Mouse (Mus musculus) right cerebral cortex, adult 18-20 months (tissue): ENCODE data around the gene Por.

Source experiments
- DNase-seq: peaks from one replicate; pipeline ENCODE4 v3.0.0; 2022; ENCODE audit warnings: mixed read lengths

Por gene

DNA sequence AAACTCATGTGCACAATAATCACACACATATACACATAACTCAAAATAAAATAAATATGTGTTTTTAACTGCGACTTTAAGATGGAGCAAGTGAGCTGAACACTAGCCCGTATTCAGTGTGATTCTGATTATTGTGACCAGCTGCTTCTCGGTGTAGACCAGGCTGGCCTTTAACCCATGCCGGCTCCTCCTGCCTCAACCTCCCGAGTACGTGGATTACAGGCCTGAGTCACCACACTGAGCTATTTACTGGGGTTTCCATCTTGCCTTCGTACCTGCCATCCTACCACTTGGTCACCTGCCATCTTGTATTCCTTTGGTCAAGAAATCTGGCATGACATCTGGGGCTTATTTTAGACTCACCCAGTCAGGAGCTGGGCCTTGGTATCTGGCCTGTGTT is 33.6 kb downstream of the Por start:
- no peak for DNase-seq

DNA sequence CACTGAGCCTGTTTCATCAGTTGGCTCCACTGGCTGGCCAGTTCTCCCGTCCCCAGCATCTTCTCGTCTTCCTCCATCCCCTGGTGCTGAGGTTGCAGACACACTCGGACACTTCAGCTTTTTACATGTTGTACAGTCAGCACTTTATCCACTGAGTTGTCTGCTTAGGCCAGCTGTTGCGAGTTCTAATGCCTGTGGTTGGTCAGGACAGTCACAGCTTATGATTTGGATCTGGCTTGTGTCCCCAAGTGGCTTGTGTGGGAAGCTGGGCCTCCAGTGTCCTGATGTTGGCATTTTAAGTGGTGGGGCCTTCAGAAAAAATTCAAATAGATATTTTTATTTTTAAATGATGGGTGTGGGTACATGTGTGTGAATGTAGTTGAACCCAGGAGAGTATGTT is 35.5 kb downstream of the Por start:
- DNase-seq, result no peak

DNA sequence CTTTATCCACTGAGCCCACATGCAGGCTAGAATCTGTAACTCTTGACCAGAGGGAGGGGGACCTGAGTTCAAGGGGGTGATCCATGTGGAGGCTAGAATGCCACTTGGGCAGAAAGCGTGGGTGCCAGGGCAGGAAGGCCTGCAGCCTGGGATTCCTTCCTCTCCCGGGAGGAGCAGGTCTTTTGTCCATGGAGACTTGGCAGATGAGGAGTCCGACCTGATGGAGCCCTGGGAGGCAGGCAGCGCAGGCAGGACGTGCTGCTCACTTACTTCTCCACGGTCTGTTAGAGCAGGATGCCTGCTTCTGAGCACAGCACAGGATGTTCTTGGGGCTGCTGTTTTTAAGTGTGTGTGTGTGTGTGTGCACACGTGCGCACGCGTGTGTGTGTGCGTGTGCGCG is 37.2 kb downstream of the Por start:
- no peak for DNase-seq

DNA sequence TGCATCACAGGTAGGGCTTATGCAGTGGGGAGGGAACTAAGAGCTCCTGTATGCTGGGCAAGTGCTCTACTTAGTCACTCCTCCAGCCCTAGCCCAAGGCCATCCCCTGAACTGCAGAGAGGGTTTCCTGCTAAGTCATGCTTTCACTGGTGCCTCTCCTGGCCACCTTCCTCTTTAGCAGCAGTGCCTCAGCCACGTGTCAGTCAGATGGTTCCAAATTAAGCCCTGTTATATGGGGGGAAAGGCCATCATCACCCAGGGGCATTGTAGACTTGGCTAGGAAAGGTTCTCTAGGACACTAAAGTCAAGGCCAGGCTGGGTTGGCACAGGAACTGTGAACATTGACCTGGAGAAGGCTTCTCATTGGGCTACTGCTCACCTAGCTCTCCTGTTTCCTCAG is 38.0 kb downstream of the Por start:
- no peak for DNase-seq

DNA sequence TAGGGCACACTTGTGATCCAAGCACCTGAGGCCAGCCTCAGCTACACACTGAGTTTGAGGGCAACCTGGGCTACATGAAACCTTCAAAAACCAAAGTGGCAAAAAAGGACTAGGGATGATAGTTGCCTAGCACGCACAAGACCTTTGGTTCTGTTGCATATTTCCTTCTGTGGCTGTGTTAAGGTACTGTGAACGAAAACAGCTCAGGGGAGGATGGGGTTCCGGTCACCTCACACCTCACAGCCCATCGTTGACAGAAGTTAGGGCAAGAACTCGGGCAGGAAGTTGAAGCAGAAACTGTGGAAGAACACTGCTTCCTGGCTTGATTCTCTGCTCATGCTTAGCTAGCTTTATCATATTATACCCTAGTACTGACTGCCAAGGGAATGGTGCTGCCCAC is 39.9 kb downstream of the Por start:
- no peak for DNase-seq

DNA sequence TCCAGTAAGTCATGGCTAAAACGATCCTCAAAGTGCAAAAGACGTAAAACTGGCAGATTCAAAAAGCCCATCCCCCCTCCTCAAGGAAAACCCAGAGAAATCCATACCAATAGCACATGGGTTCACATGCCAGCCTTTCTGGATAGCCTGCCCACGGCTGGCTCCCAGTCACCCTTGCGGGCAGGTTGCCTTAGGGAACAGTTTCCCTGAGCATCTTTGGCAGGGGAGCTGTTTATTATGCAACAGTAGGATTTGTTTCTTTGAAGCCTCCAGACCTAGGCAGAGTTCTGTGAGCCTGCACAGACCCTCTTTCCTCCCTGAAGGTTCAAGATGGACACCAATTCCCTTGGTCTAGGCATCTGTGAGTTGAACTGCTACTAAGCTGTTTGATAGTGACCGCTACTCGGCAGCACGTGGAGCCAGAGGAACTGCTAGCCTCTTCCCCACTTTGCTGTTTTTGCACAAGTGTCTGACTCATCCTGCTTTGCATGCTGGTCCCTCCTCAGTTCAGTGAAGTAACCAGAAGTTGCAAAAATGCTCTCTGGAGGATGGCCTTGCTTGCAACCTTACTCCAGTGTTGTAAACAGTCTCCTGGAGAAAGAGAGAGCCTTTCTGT is 40.9 kb downstream of the Por start:
- DNase-seq, result peak; percentile 64

DNA sequence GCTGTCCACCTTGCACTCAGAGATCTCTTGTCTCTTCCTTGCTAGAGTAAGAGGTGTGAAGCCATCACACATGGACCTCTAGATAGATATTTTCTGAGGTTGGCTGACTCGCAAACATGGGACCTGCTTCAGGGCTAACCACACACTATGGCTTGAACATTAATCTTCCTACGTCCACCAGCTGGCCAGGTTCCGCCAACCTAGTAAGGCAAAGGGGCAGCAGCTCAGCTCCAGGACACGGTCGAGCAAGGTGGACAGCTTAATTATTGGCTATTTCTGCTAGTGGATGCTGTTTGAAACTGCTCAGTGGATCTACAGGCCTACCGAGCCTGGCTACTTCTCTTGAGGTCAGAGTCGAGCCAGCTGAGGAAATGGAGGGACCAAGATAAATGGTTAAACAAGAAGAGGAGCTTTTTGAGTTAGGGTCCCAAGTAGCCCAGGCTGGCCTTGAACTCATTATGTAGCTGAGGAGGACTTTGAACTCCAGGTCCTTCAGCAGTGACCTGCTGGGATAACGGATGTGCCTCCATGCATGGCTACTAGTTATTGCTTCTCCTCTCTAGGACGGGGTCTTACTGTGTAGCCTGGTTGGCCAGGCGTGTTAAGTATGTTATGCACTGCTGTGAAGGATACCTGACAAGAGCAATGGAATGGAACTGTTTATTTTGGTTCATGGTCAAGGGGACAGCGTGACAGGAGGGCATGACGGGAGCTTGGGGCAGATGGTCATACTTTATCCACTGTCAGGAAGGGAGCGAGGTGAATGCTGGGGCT is 41.9 kb downstream of the Por start:
- DNase-seq, result no peak

DNA sequence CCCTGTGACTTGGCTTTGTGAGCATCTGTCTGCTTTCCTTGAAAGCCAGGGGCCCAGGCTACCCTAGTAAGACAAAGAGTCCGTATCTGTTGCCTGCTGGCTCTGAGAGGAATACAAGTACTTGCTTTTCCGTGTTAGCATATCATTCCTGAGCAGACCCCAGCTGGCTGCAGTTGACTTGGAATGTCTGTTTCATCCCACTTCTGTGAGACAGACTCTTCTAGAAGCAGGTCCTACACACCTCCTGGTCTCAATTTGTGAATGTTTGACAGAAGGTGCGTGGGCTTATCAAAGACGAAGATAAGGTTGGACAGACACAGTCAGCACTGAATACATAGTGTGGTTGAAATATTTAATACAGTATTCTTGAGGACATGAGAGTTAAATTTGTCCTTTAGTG is 43.0 kb downstream of the Por start:
- DNase-seq, result peak; percentile 81

DNA sequence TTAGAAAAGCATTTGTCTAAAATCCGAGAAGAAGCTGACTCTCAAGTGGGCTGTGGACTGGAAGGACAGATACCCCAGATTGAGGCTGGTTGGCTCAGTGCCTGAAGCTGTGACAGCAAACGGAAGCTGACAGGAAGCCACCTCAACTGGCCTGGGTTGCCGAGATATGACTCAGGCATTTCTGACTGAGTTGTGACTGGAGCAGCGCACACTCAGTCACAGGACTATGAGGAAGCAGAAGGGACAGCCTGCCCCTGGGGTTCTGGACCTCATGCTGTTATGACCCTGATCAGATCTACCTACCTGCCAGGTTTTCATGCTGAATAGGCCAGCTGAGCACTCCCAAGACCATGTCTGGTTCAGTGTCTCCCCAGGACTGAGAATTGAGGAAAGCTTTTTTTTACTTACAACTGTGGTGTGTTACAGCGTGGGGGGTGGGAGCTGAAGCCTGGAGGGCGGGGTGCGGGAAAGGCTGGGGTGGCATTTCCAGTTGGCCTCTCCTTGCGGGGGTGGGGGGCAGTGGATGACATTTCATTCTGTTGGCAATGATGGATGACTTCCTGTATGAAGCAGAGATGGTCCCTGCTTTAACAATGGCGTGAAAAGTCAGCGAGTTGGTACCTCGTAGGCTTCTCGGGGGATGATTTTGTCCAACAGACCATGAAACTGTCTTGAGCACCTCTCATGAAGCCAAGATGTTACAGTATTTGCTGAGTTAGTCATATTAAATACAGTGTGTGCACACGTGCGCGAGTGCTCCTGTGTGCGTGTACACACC is 43.8 kb downstream of the Por start:
- peak; percentile 81 for DNase-seq

DNA sequence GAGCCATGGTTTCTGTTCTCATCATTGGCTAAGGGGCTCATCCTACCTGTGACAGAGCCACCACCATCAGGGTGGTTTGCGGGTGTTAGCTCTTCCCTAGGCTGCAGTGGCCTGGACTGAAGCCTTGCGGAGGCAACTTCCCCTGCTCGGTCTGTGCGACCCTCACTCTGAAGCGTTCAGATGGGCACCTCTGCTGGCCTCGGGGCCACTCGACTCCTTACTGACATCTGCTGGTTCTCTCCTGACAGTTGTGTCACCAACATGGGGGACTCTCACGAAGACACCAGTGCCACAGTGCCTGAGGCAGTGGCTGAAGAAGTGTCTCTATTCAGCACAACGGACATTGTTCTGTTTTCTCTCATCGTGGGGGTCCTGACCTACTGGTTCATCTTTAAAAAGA is 45.8 kb downstream of the Por start:
- DNase-seq, result no peak

DNA sequence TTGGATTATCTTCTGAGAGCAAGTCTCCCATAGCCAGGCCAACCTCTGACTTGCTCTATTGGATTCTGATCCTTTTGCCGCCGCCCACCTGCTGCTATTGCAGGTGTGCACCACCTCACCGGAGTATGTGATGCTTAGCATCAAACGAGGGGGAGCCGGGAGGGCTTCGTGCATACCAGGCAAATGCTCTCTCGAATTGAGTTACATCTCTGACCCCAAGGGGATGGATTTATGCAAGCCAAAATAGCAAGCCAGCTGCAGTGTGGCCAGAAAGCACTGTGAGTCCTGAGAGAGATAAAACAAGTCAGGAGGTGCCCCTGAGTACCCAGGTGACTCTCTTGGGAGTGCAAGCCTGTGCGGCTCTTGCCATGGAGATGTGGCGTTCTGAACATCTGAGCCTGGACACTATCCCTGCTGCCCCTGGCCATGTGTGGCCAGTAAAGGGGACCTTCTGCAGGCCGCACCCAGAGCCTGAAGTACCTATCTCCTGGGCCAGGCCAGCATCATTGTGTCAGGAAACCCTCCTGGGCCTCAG is 49.8 kb downstream of the Por start:
- no peak for DNase-seq

DNA sequence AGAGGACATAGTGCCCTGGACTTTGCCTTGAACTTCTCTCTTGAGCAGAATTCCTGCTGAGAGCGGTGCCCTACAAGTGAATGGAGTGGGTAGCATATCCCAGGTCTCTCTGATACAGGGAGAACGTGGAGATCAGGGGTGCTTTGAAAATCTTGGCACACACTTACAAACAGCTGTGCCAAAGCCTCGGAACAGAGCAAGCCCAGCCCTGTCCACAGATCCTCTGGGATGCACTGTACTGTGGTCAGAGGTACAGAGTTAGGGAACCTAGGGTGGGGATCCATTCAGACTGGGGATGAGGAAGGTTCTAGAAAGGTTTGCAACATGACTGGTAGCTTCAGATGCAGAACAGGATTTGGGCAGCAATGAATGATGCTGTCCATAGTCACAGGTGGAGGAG is 50.3 kb downstream of the Por start:
- no peak for DNase-seq

DNA sequence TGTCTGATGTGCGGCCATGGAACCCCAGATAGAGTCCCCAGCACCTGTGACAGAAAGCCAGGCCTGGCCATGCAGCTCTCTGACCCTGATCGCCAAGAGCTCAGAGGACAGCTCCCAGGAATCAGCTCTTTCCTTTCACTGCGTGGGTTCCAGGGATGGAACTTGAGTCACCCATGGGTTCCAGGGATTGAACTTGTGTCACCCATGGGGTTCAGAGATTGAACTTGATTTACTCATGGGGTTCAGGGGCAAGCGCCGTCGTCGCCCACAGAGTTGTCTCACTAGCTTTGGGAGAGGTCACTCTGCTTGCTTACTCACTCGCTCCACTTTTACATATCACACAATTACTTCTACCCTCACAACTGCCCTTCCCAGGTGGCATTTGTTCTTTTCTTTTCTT is 51.2 kb downstream of the Por start:
- no peak for DNase-seq

DNA sequence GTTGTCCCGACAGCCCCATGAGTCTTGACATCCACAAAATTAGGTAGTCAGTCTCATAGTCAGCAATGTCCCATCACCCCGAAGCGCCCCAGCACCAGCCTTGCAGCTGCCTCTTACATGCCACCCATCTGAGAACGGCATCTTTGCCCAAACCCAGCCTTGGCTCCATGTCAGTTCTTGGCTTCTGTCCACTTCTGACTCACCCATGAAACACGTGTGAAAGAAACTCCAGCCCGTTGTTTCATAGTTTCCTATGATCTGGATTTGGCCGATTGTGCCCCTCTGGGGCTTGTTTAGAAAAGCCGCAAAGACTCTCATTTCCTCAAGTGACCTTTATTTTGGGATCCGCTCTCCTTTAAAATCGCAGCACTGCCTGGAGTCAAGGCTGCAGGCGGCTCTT is 52.3 kb downstream of the Por start:
- peak; percentile 46 for DNase-seq

DNA sequence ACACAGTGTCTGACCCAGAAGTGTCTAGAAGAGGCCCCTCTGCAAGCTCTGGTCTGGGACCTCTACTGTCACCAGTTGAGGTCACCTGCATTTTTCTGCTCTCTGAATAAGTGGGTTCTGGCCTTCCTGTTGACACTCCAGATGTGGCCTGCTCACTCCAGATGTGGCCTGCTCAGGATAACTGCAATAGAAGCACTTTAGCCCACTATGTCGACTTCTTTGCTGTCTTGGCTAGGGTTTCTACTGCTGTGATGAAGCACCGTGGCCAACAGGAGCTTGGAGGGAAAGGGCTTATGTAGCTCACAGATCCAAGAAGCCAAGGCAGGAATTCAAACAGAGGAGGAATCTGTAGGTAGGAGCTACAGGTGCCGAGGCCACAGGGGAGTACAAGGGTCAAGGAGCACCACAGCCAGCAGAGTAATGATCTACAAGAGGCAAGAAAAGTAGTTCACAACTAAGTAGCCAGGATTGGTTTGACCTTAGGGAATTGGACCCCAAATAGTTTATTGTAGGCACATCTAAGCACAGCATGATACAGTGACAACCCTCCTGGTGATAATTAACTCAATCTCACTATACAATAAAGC is 53.4 kb downstream of the Por start:
- DNase-seq, result no peak

DNA sequence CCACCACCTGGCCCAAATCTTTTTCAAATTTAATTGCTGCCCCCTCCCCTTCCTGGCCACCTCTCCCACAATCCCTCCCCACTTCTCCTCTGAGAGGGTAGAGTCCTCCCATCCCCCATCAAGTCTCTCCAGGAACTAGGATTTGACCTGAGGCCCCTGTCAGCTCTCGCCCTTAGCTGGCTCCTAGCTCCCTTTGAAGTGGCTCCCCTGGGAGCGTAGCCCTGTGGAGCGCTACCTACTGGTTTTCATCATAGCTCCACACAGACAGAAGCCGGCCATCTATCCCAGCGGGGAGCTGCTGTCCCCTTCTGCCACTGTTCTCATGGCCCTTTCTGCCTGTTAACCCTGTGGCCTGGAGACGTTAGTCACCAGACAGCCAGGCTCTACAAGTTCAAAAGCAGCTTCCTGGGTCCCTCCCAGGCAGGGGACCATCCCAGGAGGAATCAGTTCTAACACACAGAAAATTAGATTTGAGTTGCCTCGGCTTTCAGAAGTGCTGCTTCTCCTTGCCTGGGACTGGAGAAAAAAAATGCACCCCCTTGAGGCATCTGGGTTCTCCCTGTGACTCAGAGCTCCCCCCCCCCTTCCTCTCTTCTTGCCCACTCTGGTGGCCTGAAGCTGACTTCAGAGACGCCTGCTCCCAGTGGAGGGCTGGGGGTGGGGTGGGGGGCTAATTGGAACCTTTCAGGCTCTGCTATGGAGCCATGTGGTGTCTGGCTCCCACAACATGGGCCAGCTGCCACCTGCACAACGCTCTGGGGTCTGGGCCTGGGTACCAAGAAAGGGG is 54.9 kb downstream of the Por start:
- DNase-seq, result no peak

DNA sequence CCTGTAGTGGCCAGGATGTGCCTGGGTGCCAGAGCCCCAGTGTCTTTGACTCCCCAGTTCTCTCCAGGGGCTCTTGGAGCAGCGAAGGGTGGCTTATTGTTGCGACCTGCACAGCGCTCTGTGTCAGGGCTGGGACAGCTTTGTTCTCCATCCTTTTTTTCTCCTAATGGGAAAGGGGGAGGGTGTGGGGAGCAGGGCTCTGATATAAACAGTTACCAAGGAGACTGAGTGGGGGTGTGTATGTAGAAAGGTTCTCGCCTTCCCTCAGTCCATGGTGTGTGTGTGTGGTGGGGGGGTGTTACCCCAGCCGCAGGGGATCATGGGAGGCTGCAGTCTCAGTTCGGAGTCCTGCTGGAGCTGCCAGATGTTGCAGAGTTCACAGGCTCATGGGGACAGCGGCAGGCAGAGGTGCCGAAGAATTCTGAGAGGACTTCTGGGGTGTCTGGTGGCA is 55.6 kb downstream of the Por start:
- DNase-seq, result peak; percentile 72

DNA sequence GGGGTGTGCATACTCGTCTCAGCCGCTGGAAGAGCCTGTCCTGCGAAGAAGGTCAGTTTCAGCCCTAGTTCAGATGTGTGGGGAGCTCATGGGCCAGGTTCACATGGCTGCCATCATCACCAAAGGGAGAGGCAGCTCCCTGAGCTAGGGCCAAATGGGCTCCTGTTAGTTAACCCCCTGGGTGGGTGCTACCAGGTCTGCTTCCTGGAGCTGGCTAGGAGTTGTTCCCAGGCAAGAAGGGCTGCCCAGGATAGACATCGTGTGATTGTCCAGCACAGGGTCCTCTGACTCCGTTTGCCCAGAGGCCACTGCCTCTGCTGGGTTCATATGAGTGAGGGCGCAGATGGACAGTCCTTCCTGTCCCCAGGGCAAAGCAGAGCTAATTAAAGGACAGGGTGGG is 56.2 kb downstream of the Por start:
- DNase-seq, result no peak

DNA sequence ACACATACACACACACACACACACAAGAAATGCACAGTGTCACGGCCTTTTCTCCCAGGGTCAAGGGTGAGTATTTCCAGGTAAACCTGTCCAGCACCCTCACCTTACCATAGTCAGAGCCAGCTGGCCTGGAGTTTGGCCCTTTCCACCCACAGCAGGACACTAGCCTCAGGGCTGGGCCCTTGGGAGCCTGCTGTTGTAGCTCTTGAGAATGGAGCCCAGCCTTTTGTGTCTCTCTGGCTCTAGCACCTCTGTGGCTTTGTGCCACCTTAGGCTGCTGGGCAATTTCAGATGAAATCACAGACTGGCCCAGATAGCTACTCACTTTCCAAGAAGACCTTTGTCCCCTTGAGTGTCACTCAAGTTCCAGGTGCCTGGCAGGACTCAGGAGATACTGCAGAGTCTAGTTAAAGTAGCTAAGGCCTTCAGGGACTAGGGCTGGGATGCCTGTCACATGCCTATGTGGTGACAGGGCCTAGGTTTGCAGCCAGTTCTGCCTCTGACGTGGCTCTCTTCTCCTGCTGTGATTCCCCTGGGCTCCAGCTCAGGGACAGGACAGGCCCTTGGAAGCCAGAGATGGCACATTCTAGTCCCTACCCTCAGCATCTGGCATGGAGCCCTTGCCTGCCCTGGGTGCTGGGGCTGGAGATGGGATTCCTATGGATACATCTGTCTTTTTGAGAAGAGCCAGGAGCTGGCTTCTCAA is 57.0 kb downstream of the Por start:
- no peak for DNase-seq

DNA sequence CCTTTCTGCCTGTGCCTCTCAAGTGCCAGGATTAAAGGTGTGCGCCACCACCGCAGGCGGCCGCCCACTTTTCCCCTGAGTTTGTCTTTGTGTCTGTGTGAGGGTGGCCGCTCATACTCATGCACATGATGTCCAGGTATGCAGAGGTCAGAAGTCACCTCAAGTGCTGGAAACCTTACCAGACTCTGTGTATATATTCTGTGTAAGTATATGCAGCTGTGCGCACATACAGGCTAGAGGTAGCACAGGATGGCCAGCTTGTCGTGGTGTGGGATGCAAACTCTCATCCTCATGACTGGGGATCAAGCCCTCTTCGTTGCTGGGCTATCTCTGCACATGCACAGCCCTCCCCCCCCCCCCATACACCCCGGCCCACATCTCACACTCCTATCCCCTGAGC is 58.0 kb downstream of the Por start:
- no peak for DNase-seq

DNA sequence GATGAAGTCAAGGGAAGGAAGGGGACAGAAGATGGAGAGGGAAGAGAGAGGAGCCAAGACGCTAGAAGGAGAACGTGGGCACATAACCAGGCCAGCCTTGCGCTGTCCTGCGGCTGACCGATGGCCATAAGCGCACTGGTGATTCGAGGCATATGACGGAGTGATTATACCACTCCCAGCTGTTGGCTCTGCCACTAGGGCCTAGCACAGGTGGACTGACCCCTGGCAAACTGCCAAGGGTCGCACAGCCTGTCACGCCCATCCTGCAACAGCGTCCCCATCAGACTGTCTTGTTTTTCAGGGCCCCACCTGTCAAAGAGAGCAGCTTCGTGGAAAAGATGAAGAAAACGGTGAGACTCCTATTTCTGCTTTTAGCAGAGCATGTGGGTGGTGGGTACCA is 58.5 kb downstream of the Por start:
- DNase-seq, result no peak

DNA sequence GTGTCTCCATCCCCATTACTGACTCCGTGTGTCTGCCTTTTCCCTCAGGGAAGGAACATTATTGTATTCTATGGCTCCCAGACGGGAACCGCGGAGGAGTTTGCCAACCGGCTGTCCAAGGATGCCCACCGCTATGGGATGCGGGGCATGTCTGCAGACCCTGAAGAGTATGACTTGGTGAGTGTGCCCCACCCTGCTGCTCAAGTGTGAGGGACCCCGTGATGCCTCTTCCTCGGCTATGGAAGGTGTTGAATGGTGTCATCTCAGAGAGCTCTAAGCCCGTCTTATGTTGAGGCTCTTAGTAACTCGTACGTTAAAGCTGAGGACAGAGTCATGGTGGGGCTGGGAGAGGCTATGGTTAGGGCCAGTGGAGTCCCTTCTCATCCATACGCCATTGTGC is 59.5 kb downstream of the Por start:
- no peak for DNase-seq
